Mouse (Mus musculus) ES-E14 (cell line): ENCODE measurements around the gene CN725425. TPM values are rescaled to one million over a fixed set of nuclear protein-coding genes. Genes with fewer than 3 reads are reported as not detected.

Experiments
- DNase-seq: peaks from one replicate; pipeline ENCODE4 v3.0.0-alpha.2; 2013; ENCODE audit warnings: low read depth, low spot score
- H3K27ac ChIP-seq: 2 replicates; pipeline ENCODE4 v1.5.1; 2012; ENCODE audit warnings: low read depth, mild to moderate bottlenecking, low read length, moderate library complexity, mixed read lengths; ENCODE audit not compliant: poor library complexity, insufficient read depth, severe bottlenecking
- H3K36me3 ChIP-seq: 2 replicates; pipeline ENCODE4 v1.6.1; 2012; ENCODE audit warnings: mild to moderate bottlenecking, low read length, moderate library complexity, mixed read lengths; ENCODE audit not compliant: control insufficient read depth, poor library complexity, insufficient read depth, severe bottlenecking
- H3K4me1 ChIP-seq, 2 experiments: fragments of 150-350 bp in 1 of 2; sonication (generic) in 1 of 2; 2 replicates each; pipeline ENCODE4 v1.6.1; 2012; ENCODE audit warnings: low read length in 2 of 2, mild to moderate bottlenecking in 1 of 2, mixed read lengths in 1 of 2; ENCODE audit not compliant: control insufficient read depth in 2 of 2, insufficient read depth in 2 of 2, poor library complexity in 1 of 2
- H3K4me3 ChIP-seq, 2 experiments: fragments of 150-350 bp in 1 of 2; sonication (generic) in 1 of 2; 2 replicates each; pipeline ENCODE4 v1.5.1; 2012; ENCODE audit warnings: low read length in 2 of 2, low read depth in 1 of 2, mild to moderate bottlenecking in 1 of 2, mixed read lengths in 1 of 2; ENCODE audit not compliant: insufficient read depth in 1 of 2, poor library complexity in 1 of 2, severe bottlenecking in 1 of 2
- H3K9ac ChIP-seq: 2 replicates; pipeline ENCODE4 v1.6.1; 2012; ENCODE audit warnings: low read depth, mild to moderate bottlenecking, low read length, mixed read lengths; ENCODE audit not compliant: poor library complexity, insufficient read depth, severe bottlenecking
- H3K9me3 ChIP-seq: fragments of 150-350 bp; sonication (generic); 2 replicates; pipeline ENCODE4 v1.6.1; 2012; ENCODE audit warnings: low read depth, mild to moderate bottlenecking, low read length; ENCODE audit not compliant: control insufficient read depth, insufficient read depth
- CHD2 ChIP-seq: IDR thresholded peaks from 2 replicates; pipeline ENCODE4 v1.6.1; 2014; ENCODE audit warnings: mild to moderate bottlenecking, low read depth, low read length, inconsistent platforms
- HCFC1 ChIP-seq: IDR thresholded peaks from 2 replicates; pipeline ENCODE4 v1.6.1; 2012; ENCODE audit warnings: low read length, inconsistent platforms, borderline replicate concordance; ENCODE audit not compliant: insufficient read depth
- MAFK ChIP-seq: IDR thresholded peaks from 2 replicates; pipeline ENCODE4 v1.6.1; 2014; ENCODE audit warnings: mild to moderate bottlenecking, low read depth, low read length, inconsistent platforms; ENCODE audit not compliant: insufficient read depth
- ZC3H11A ChIP-seq: IDR thresholded peaks from 2 replicates; pipeline ENCODE4 v1.6.1; 2012; ENCODE audit warnings: low read depth, mild to moderate bottlenecking, inconsistent platforms, low read length, borderline replicate concordance
- ZNF384 ChIP-seq: IDR thresholded peaks from 2 replicates; pipeline ENCODE4 v1.6.1; 2012; ENCODE audit warnings: low read depth, low read length, inconsistent platforms
- in situ Hi-C, 2 experiments: fragments of 600-800 bp; cut with MboI; formaldehyde crosslinking; loops; one replicate each; pipeline ENCODE4 v1.15.1; 2025; ENCODE audit warnings: low sequenced_read_pairs in 2 of 2, inconsistent platforms in 1 of 2; ENCODE audit not compliant: unreplicated experiment in 2 of 2
- total RNA-seq: library from RNA; depleted of rRNA; stranded (reverse); fragments of 300-350 nt; gene quantifications from 2 replicates; pipeline ENCODE4 v1.2.3, GENCODE M21; 2012

The CN725425 gene
- total RNA-seq, 1 experiment, result 5.3 TPM

DNA sequence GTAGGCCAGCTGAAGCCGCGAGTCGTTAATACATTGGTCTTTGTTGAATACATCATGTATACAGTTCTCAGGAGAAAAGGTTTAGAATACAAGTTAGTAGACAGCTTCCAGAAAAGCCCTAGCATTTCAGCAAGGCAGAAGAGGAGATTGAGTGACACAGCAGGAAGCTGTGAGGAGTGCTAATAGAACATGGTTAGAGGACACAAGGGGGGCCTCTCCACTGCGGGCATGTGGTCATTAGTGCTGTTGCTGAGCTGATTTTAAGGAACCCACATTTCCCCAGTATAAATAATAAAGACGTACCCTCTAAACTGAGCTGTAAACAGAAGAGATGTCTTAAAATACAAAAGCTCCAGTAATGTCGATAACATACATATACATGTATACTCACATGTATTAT lies 51.5 kb downstream of the CN725425 start:
- in situ Hi-C loops, result no loop called here
- no peak for TF ChIP-seq MAFK
- TF ChIP-seq HCFC1, result no peak
- no peak for TF ChIP-seq CHD2
- TF ChIP-seq ZNF384, result no peak
- Histone ChIP-seq H3K4me3 (no peak overlapping the region), H3K4me1 (no peaks in the 10 kb centered on the region), H3K9me3 (no peaks in the 10 kb centered on the region), H3K9ac (no peak overlapping the region), H3K36me3 (no peaks in the 10 kb centered on the region), H3K27ac (no peak overlapping the region)
- DNase-seq, result no peak

DNA sequence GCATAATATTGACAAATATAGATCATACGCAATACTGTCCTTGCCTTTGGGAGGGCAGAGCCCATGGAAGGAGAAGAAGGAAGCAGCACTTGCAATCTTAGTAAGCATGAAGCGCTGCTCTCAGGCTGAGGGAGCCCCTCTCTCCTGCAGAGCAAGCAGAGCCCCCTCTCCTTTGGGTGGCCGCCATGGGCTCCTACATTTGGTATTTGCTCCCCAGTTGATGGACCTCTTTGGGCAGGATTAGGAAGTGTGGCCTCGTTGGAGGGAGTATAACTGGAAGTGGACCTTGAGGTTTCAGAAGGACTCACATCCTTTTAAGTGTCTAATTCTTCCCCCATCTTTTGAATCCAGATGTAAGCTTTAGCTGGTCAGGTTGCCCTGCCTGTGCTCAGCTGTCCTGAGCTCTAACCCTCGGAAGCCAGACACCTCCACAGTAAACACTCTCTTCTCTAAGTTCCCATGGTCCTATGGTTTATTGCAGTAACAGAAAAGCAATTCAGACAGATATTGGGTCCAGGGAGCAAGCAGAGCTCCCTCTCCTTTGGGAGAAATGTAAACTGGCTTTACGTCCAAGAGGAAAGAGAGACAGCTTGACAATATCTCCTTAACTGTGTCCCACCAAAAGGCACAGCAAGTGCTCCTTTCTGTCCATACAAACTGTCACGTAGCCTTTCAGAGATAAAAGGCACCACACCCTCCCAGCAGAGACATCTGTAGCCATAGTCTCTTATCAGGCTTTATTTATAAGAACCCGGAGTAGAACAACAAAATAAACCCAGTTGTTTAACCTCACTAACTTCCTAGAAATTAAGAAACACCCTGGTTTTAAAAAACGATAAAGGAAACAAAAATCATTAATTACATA lies 52.5 kb downstream of the CN725425 start:
- TF ChIP-seq MAFK (no peak), CHD2 (no peak), ZNF384 (no peak), ZC3H11A (no peak), HCFC1 (no peak)
- H3K36me3 ChIP-seq, result no peaks in the 10 kb centered on the region
- no peak overlapping the region for H3K9ac ChIP-seq
- in situ Hi-C loops, result no loop called here
- H3K4me1 ChIP-seq, result no peaks in the 10 kb centered on the region
- H3K4me3 ChIP-seq, result no peak overlapping the region
- H3K27ac ChIP-seq, result no peak overlapping the region
- H3K9me3 ChIP-seq, result no peaks in the 10 kb centered on the region
- no peak for DNase-seq

DNA sequence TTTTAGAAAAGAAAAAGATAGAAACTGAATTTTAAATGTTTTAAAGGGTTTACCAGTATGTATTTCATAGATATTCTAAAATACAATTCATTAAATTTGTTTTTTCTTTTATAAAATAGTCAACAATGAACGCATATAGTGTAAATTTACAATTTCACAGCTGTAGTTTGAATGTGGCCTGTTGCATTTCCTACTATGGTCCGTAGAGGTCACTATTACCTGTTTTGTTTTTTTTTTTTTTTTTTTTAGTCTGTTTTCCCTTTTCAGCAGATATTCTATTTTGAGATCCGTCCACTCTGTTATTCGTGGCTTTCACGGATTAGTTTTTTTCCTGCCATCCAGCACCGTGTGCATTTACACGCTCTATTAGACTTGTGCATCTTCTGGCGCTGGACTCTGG lies 53.7 kb downstream of the CN725425 start:
- Histone ChIP-seq H3K27ac (no peak overlapping the region), H3K4me1 (no peaks in the 10 kb centered on the region), H3K9me3 (no peaks in the 10 kb centered on the region), H3K4me3 (no peak overlapping the region), H3K9ac (no peak overlapping the region), H3K36me3 (no peaks in the 10 kb centered on the region)
- in situ Hi-C loops, result no loop called here
- DNase-seq, result no peak
- TF ChIP-seq HCFC1 (no peak), MAFK (no peak), ZNF384 (peak; percentile 94)

DNA sequence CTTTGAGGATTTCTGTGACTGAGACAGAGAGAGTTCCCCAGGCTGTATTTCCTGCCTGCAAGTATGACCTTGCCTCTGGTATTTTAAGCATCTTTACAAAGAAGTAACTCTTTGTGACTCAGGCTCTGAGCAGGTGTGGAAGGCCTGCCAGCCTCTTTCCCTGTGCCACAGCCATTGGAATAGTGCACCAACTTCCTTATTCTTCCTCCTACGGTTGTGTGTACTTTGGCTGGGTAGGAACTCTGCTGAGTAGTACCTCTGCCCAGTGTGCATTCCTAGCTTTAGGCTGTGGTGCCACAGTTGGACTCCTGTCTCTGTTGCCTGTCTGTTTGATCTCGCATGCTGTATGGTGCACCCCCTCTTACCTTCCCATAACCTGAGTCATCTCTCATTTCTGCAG lies 56.0 kb downstream of the CN725425 start:
- H3K4me3 ChIP-seq, result no peak overlapping the region
- no peak overlapping the region for H3K9ac ChIP-seq
- no peak overlapping the region for H3K27ac ChIP-seq
- H3K36me3 ChIP-seq, result no peaks in the 10 kb centered on the region
- in situ Hi-C loops, result no loop called here
- no peak for DNase-seq
- no peak for TF ChIP-seq CHD2
- no peak for TF ChIP-seq ZNF384
- no peak for TF ChIP-seq MAFK
- no peak for TF ChIP-seq HCFC1
- no peak for TF ChIP-seq ZC3H11A
- H3K9me3 ChIP-seq, result no peaks in the 10 kb centered on the region
- no peaks in the 10 kb centered on the region for H3K4me1 ChIP-seq

DNA sequence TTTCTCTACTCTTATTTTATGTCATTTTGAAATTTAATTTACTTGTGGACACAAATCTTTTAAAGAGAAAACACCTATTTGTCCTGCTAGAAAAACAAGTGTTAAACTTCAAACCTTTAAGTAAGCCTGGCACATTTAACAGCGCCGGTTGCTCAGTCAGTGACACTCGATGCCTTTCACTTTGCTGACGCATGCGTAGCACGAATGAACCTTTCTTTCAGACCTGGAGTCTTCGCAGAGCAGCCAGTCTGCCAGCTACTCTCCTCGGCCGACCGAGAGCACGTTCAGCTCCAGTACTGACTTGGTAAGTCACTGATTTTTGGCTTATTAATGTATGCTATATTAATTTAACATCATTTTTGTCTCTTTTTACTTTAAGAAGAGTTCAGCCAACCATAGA lies 57.8 kb downstream of the CN725425 start:
- in situ Hi-C loops, result no loop called here
- no peak for DNase-seq

More for the DNA sequence above, 57.8 kb downstream of the CN725425 start:
- Histone ChIP-seq H3K9me3 (no peaks in the 10 kb centered on the region), H3K36me3 (no peaks in the 10 kb centered on the region), H3K4me1 (no peaks in the 10 kb centered on the region), H3K27ac (no peak overlapping the region), H3K9ac (no peak overlapping the region), H3K4me3 (no peak overlapping the region)
- TF ChIP-seq ZC3H11A (no peak), MAFK (no peak), CHD2 (no peak), HCFC1 (no peak), ZNF384 (no peak)
